Mouse (Mus musculus) CD4-positive, CD25-positive, alpha-beta regulatory T cell, adult 2 months (primary cell): ENCODE data around the gene Vmn1r56.
"Not testable (repeated sequence)": the region's sequence is repeated elsewhere in the genome, so short reads cannot be mapped to it uniquely, and the experiment has no call there.

Source experiments
- DNase-seq: peaks from one replicate; pipeline ENCODE4 v3.0.0-alpha.2; 2012; ENCODE audit warnings: low read depth, low spot score

Gene Vmn1r56

DNA sequence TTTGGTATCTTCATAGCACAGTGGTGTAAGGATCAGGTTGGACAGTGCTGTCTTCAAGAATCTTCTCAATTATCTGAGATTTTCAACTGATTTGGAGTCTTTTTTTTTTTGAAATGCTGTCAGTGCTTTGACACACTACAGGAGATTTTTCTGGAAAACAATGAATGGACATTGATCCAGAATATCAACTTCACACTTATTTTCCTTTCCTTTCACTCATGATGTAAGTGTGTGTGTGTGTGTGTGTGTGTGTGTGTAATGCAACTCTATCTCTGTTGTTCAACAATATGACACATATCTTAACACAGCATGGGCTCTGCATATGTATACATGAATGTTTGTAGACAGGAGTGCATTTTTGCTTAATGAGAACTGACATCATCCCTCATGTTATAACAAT is at the start of gene Vmn1r56:
Gene Vmn1r56 (minus strand): TSS at position 101 of the 400 bp plus-strand sequence.
- DNase-seq = not testable (repeated sequence)

DNA sequence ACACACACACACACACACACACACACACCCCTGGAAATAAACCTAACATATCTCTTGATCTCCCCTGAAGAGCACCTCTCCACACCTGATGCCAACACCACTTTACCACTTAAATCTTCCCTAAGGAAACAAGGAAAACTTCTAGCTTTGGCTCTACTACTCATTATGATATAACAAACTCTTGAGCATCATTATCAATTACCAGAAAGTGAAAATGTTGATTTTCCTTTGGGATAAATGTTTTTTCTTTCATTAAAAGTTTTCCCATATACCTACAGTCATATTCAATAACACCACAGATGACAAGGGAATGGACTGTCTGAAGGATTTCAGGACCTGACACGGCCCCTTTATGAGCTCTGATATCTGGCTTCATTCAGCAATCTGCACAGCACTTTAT is 21.6 kb upstream of the Vmn1r56 start, which contains the start of gene Vmn1r57:
Gene Vmn1r57 (plus strand): TSS at position 301 of the 400 bp plus-strand sequence.
- not testable (repeated sequence) for DNase-seq

DNA sequence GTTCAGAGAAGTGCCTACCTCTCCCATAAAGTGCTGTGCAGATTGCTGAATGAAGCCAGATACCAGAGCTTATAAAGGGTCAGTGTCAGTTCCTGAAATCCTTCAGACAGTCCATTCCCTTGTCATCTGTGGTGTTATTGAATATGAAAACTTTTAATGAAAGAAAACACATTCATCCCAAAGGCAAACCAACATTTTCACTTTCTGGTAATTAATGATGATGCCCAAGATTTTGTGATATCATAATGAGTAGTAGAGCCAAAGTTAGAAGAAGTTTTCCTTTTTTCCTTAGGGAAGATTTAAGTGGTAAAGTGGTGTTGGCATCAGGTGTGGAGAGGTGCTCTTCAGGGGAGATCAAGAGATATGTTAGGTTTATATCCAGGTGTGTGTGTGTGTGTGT is 47.0 kb downstream of the Vmn1r56 start, which contains the start of gene Vmn1r55:
Gene Vmn1r55 (minus strand): TSS at position 101 of the 400 bp plus-strand sequence.
- not testable (repeated sequence) for DNase-seq
